Mouse (Mus musculus) ES-E14 (cell line): ENCODE measurements around the gene Stk24. TPM values are rescaled to one million over a fixed set of nuclear protein-coding genes. Genes with fewer than 3 reads are reported as not detected.

Experiments
- DNase-seq: peaks from one replicate; pipeline ENCODE4 v3.0.0-alpha.2; 2013; ENCODE audit warnings: low read depth, low spot score
- H3K27ac ChIP-seq: 2 replicates; pipeline ENCODE4 v1.5.1; 2012; ENCODE audit warnings: low read depth, mild to moderate bottlenecking, low read length, moderate library complexity, mixed read lengths; ENCODE audit not compliant: poor library complexity, insufficient read depth, severe bottlenecking
- H3K36me3 ChIP-seq: 2 replicates; pipeline ENCODE4 v1.6.1; 2012; ENCODE audit warnings: mild to moderate bottlenecking, low read length, moderate library complexity, mixed read lengths; ENCODE audit not compliant: control insufficient read depth, poor library complexity, insufficient read depth, severe bottlenecking
- H3K4me1 ChIP-seq, 2 experiments: fragments of 150-350 bp in 1 of 2; sonication (generic) in 1 of 2; 2 replicates each; pipeline ENCODE4 v1.6.1; 2012; ENCODE audit warnings: low read length in 2 of 2, mild to moderate bottlenecking in 1 of 2, mixed read lengths in 1 of 2; ENCODE audit not compliant: control insufficient read depth in 2 of 2, insufficient read depth in 2 of 2, poor library complexity in 1 of 2
- H3K4me3 ChIP-seq, 2 experiments: fragments of 150-350 bp in 1 of 2; sonication (generic) in 1 of 2; 2 replicates each; pipeline ENCODE4 v1.5.1; 2012; ENCODE audit warnings: low read length in 2 of 2, low read depth in 1 of 2, mild to moderate bottlenecking in 1 of 2, mixed read lengths in 1 of 2; ENCODE audit not compliant: insufficient read depth in 1 of 2, poor library complexity in 1 of 2, severe bottlenecking in 1 of 2
- H3K9ac ChIP-seq: 2 replicates; pipeline ENCODE4 v1.6.1; 2012; ENCODE audit warnings: low read depth, mild to moderate bottlenecking, low read length, mixed read lengths; ENCODE audit not compliant: poor library complexity, insufficient read depth, severe bottlenecking
- H3K9me3 ChIP-seq: fragments of 150-350 bp; sonication (generic); 2 replicates; pipeline ENCODE4 v1.6.1; 2012; ENCODE audit warnings: low read depth, mild to moderate bottlenecking, low read length; ENCODE audit not compliant: control insufficient read depth, insufficient read depth
- CHD2 ChIP-seq: IDR thresholded peaks from 2 replicates; pipeline ENCODE4 v1.6.1; 2014; ENCODE audit warnings: mild to moderate bottlenecking, low read depth, low read length, inconsistent platforms
- HCFC1 ChIP-seq: IDR thresholded peaks from 2 replicates; pipeline ENCODE4 v1.6.1; 2012; ENCODE audit warnings: low read length, inconsistent platforms, borderline replicate concordance; ENCODE audit not compliant: insufficient read depth
- MAFK ChIP-seq: IDR thresholded peaks from 2 replicates; pipeline ENCODE4 v1.6.1; 2014; ENCODE audit warnings: mild to moderate bottlenecking, low read depth, low read length, inconsistent platforms; ENCODE audit not compliant: insufficient read depth
- ZC3H11A ChIP-seq: IDR thresholded peaks from 2 replicates; pipeline ENCODE4 v1.6.1; 2012; ENCODE audit warnings: low read depth, mild to moderate bottlenecking, inconsistent platforms, low read length, borderline replicate concordance
- ZNF384 ChIP-seq: IDR thresholded peaks from 2 replicates; pipeline ENCODE4 v1.6.1; 2012; ENCODE audit warnings: low read depth, low read length, inconsistent platforms
- in situ Hi-C, 2 experiments: fragments of 600-800 bp; cut with MboI; formaldehyde crosslinking; loops; one replicate each; pipeline ENCODE4 v1.15.1; 2025; ENCODE audit warnings: low sequenced_read_pairs in 2 of 2, inconsistent platforms in 1 of 2; ENCODE audit not compliant: unreplicated experiment in 2 of 2
- total RNA-seq: library from RNA; depleted of rRNA; stranded (reverse); fragments of 300-350 nt; gene quantifications from 2 replicates; pipeline ENCODE4 v1.2.3, GENCODE M21; 2012

Gene Stk24
- total RNA-seq, 1 experiment: 21.2 TPM

DNA sequence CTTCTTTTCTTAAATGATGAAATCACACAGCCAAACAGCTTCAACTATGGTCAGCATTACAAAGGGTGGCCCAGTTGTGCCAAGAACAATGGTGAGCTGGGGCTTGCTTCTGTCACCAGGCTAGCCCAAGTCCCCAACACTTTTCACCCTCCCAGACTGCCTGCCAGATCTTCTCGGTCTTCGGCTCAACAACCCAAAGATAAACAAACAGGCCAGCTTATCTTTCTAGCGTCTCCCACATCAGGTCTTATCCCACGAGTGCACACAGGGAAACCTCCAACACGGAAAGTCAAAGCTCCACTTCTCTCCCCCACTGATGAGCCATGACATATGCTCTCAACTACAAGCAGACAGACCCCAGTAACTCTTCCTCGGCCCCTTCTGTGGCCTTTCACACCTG lies 24.1 kb downstream of the Stk24 start:
- no peak for DNase-seq
- no peak overlapping the region for H3K27ac ChIP-seq
- H3K4me1 ChIP-seq: peaks cover 7 to 20% of the 10 kb centered on the region in 2 experiments
- no peaks in the 10 kb centered on the region for H3K36me3 ChIP-seq
- H3K9ac ChIP-seq: no peak overlapping the region
- in situ Hi-C loops: no loop called here
- H3K4me3 ChIP-seq: no peak overlapping the region
- TF ChIP-seq MAFK (no peak), ZC3H11A (no peak), ZNF384 (no peak), HCFC1 (no peak), CHD2 (no peak)
- no peaks in the 10 kb centered on the region for H3K9me3 ChIP-seq

DNA sequence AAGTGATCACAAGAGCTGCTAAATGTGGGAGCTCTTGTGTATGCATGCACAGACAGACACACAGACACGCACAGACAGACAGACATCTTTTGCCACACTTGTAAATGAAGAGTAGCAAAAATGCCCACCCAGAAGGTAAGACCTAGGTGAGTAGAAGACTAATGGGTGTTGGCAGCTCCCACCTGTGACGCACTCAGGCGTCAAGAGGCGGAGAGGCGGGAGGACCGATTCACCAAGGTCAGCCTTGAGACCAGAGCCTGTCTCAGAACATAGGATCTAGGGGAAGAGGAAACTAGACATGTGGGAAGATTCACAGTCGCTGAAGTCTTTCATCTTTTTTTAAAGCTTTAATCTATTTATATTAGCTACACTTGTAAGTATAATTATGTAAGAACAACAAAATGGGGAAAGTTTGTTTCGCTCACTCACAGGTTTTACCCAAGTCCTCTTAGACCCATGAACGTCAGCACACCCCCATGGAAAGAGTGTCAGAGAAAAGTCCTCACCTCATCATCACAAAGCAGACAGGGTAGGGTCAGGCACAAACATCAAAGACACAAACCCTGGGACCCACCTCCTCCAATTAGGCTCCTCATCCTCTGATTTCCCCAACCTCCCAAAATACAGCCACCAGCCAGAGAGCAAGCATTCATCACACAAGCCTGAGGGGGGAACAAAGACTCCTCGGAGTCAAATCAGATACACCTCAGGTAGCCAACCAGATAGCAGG lies 26.0 kb downstream of the Stk24 start:
- Histone ChIP-seq H3K4me1 (peaks cover 4 to 14% of the 10 kb centered on the region in 2 experiments; a peak in 3 of 4 replicates), H3K27ac (no peak overlapping the region), H3K9me3 (no peaks in the 10 kb centered on the region), H3K4me3 (no peak overlapping the region), H3K9ac (no peak overlapping the region), H3K36me3 (no peaks in the 10 kb centered on the region)
- DNase-seq: no peak
- TF ChIP-seq ZC3H11A: no peak
- TF ChIP-seq CHD2: no peak
- in situ Hi-C loops: no loop called here

DNA sequence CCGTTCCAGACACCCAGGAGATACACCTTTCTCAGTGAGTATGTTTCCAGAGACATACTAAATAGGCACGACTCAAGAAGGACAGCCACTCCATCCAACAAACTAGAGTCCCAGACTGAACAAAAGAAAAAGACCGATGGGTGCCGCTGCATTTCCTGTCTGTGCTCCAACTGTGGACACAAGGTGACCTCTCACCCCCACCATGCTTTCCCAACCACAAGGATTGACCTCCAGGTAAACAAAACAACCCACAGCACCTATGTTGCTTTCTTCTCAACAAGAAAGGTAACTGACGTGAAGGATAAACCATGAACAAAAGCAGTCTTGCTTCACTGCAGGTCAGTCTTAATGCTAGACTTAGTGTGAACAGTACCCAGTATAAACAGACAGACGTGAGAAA lies 27.1 kb downstream of the Stk24 start:
- Histone ChIP-seq H3K4me3 (no peak overlapping the region), H3K9me3 (no peaks in the 10 kb centered on the region), H3K9ac (no peak overlapping the region), H3K27ac (no peak overlapping the region), H3K4me1 (peaks cover 4 to 16% of the 10 kb centered on the region in 2 experiments; a peak in 3 of 4 replicates), H3K36me3 (no peaks in the 10 kb centered on the region)
- in situ Hi-C loops: no loop called here
- TF ChIP-seq HCFC1 (no peak), MAFK (no peak), CHD2 (no peak), ZNF384 (no peak)
- no peak for DNase-seq

DNA sequence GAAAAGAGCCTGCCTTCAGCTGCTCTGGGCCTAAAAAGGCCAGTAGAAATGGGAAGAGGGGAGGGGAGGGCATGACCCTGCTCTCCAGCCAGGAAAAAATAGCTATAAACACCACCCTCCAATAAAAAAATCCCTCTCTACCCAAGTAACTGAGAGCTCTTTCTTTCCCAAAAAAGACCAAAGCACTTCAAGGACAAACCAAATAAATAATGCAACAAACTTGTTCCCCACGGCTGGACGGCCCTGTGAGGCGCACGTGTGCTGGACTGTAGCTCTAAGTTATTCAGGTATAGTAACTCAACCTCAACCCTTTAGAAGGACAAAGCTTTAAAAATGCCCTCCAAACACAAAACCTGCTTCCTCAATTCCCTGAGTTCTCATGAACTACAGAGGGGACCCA lies 28.1 kb downstream of the Stk24 start:
- no peak for DNase-seq
- H3K36me3 ChIP-seq: no peaks in the 10 kb centered on the region
- peaks cover 4 to 20% of the 10 kb centered on the region in 2 experiments; a peak in 3 of 4 replicates for H3K4me1 ChIP-seq
- TF ChIP-seq MAFK: no peak
- no peak for TF ChIP-seq CHD2
- TF ChIP-seq ZC3H11A: no peak
- no peak for TF ChIP-seq ZNF384
- no peak for TF ChIP-seq HCFC1
- in situ Hi-C loops: no loop called here
- H3K9me3 ChIP-seq: no peaks in the 10 kb centered on the region
- no peak overlapping the region for H3K9ac ChIP-seq
- H3K27ac ChIP-seq: no peak overlapping the region
- no peak overlapping the region for H3K4me3 ChIP-seq

DNA sequence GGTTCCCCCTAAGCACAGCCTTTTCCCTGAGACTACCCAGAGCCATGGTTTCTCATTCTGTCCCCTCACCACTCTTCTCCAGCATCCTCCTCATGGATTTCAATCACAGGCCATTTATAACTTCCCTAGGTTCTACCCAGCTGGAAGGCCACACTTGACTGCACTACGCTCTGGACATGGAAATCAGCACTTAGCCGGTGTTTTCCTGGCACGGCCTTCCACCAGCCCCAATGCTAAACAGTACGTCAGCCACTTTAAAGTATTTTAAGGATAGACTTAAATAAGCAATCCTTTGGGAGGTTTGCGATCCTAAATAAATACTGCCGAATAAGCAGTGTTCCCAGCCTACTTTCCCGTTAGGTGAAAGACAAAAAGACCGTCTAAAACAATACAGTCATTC lies 29.8 kb downstream of the Stk24 start:
- no peaks in the 10 kb centered on the region for H3K36me3 ChIP-seq
- in situ Hi-C loops: no loop called here
- no peak overlapping the region for H3K4me3 ChIP-seq
- TF ChIP-seq HCFC1 (no peak), MAFK (no peak), CHD2 (no peak), ZC3H11A (no peak), ZNF384 (no peak)
- no peaks in the 10 kb centered on the region for H3K9me3 ChIP-seq
- no peak overlapping the region for H3K9ac ChIP-seq
- no peak overlapping the region for H3K27ac ChIP-seq
- H3K4me1 ChIP-seq: peaks cover 6 to 23% of the 10 kb centered on the region in 2 experiments; a peak in 3 of 4 replicates
- no peak for DNase-seq
